Mouse (Mus musculus) cerebellum, postnatal 10 days (tissue): ENCODE measurements around the gene Smg7.
"Not testable (repeated sequence)": the region's sequence is repeated elsewhere in the genome, so short reads cannot be mapped to it uniquely, and the experiment has no call there.

ENCODE experiments used
- DNase-seq, 2 experiments: peaks; one replicate each; pipeline ENCODE4 v3.0.0; 2021; ENCODE audit warnings: mixed read lengths in 2 of 2

Gene Smg7

GRCm38 (mm10) chr1:152901765-152902664, at the start of gene Smg7:
TSS of gene Smg7 (minus strand) at chr1:152902646.
- DNase-seq, result peak; percentile 79

- DNase-seq, result no peak
Observed at GRCm38 (mm10) chr1:152942977-152943376, 40.5 kb upstream of the Smg7 start.

GRCm38 (mm10) chr1:152936365-152936764, 33.9 kb upstream of the Smg7 start:
- peak in 1 of 2 experiments; percentile 12 for DNase-seq

- DNase-seq, result no peak
Observed at GRCm38 (mm10) chr1:152935476-152935875, 33.0 kb upstream of the Smg7 start.

- no peak for DNase-seq
Observed at GRCm38 (mm10) chr1:152933962-152934361, 31.5 kb upstream of the Smg7 start.

- DNase-seq, result no peak
Observed at GRCm38 (mm10) chr1:152921786-152922185, 19.3 kb upstream of the Smg7 start.

- no peak for DNase-seq
Observed at GRCm38 (mm10) chr1:152917626-152918025, 15.2 kb upstream of the Smg7 start.

- no peak for DNase-seq
Observed at GRCm38 (mm10) chr1:152916936-152917335, 14.5 kb upstream of the Smg7 start.

- no peak for DNase-seq
Observed at GRCm38 (mm10) chr1:152915766-152916165, 13.3 kb upstream of the Smg7 start.

GRCm38 (mm10) chr1:152913483-152914460, 11.3 kb upstream of the Smg7 start:
- DNase-seq, result peak; percentile 15 to 17

GRCm38 (mm10) chr1:152904469-152904868, 2.0 kb upstream of the Smg7 start:
- peak; percentile 82 to 89 for DNase-seq

GRCm38 (mm10) chr1:152903591-152904135, 1.2 kb upstream of the Smg7 start:
- no peak for DNase-seq

- DNase-seq, result peak; percentile 97 to 98
Observed at GRCm38 (mm10) chr1:152902665-152903516, 445 bp upstream of the Smg7 start.

- DNase-seq, result no peak
Observed at GRCm38 (mm10) chr1:152901419-152901764, 1.1 kb downstream of the Smg7 start.

- DNase-seq, result not testable (repeated sequence)
Observed at GRCm38 (mm10) chr1:152888086-152888485, 14.4 kb downstream of the Smg7 start.

- no peak for DNase-seq
Observed at GRCm38 (mm10) chr1:152871031-152871430, 31.4 kb downstream of the Smg7 start.

- no peak for DNase-seq
Observed at GRCm38 (mm10) chr1:152869901-152870300, 32.5 kb downstream of the Smg7 start.

- no peak for DNase-seq
Observed at GRCm38 (mm10) chr1:152846856-152847255, 55.6 kb downstream of the Smg7 start.

GRCm38 (mm10) chr1:152845211-152845730, 57.2 kb downstream of the Smg7 start:
- no peak for DNase-seq

- DNase-seq, result no peak
Observed at GRCm38 (mm10) chr1:152844634-152845033, 57.8 kb downstream of the Smg7 start.

- no peak for DNase-seq
Observed at GRCm38 (mm10) chr1:152841057-152841456, 61.4 kb downstream of the Smg7 start.

GRCm38 (mm10) chr1:152840343-152840742, 62.1 kb downstream of the Smg7 start:
- no peak for DNase-seq
